Mouse (Mus musculus): Measurements from ENCODE around the gene Fgd6.

Gene Fgd6

GRCm38 (mm10) chr10:94093534-94093933, 57.7 kb downstream of the Fgd6 start:
- DNase-seq (ENCODE audit: low spot score in 2 of 2), result no peak

- DNase-seq (ENCODE audit: low spot score in 2 of 2), result no peak
Measured at GRCm38 (mm10) chr10:94095743-94096465, 60.1 kb downstream of the Fgd6 start.

GRCm38 (mm10) chr10:94097081-94097845, 61.5 kb downstream of the Fgd6 start:
- no peak for DNase-seq (ENCODE audit: low spot score in 2 of 2)

GRCm38 (mm10) chr10:94098100-94098499, 62.3 kb downstream of the Fgd6 start:
- no peak for DNase-seq (ENCODE audit: low spot score in 2 of 2)

GRCm38 (mm10) chr10:94105498-94105897, 69.7 kb downstream of the Fgd6 start:
- no peak for DNase-seq (ENCODE audit: low spot score in 2 of 2)

GRCm38 (mm10) chr10:94107168-94107567, 71.4 kb downstream of the Fgd6 start:
- DNase-seq (ENCODE audit: low spot score in 2 of 2), result no peak

- no peak for DNase-seq (ENCODE audit: low spot score in 2 of 2)
Measured at GRCm38 (mm10) chr10:94107607-94108006, 71.8 kb downstream of the Fgd6 start.

- no peak for DNase-seq (ENCODE audit: low spot score in 2 of 2)
Measured at GRCm38 (mm10) chr10:94108791-94109190, 73.0 kb downstream of the Fgd6 start.

GRCm38 (mm10) chr10:94110834-94111754, 75.3 kb downstream of the Fgd6 start:
- DNase-seq (ENCODE audit: low spot score in 2 of 2), result no peak

GRCm38 (mm10) chr10:94112207-94112606, 76.4 kb downstream of the Fgd6 start:
- no peak for DNase-seq (ENCODE audit: low spot score in 2 of 2)

- peak; percentile 84 to 90 for DNase-seq (ENCODE audit: low spot score in 2 of 2)
Measured at GRCm38 (mm10) chr10:94115893-94116599, 80.2 kb downstream of the Fgd6 start.

GRCm38 (mm10) chr10:94116781-94117340, 81.1 kb downstream of the Fgd6 start:
- no peak for DNase-seq (ENCODE audit: low spot score in 2 of 2)

GRCm38 (mm10) chr10:94117916-94118315, 82.1 kb downstream of the Fgd6 start:
- DNase-seq (ENCODE audit: low spot score in 2 of 2), result no peak

- DNase-seq (ENCODE audit: low spot score in 2 of 2), result no peak
Measured at GRCm38 (mm10) chr10:94118993-94119392, 83.2 kb downstream of the Fgd6 start.

- no peak for DNase-seq (ENCODE audit: low spot score in 2 of 2)
Measured at GRCm38 (mm10) chr10:94120676-94121075, 84.9 kb downstream of the Fgd6 start.

- peak; percentile 67 to 68 for DNase-seq (ENCODE audit: low spot score in 2 of 2)
Measured at GRCm38 (mm10) chr10:94122595-94122994, 86.8 kb downstream of the Fgd6 start.

- DNase-seq (ENCODE audit: low spot score in 2 of 2), result no peak
Measured at GRCm38 (mm10) chr10:94123581-94123980, 87.8 kb downstream of the Fgd6 start.

GRCm38 (mm10) chr10:94124376-94124775, 88.6 kb downstream of the Fgd6 start:
- peak in 1 of 2 experiments; percentile 45 for DNase-seq (ENCODE audit: low spot score in 2 of 2)

- DNase-seq (ENCODE audit: low spot score in 2 of 2), result no peak
Measured at GRCm38 (mm10) chr10:94129680-94130119, 93.9 kb downstream of the Fgd6 start.

- no peak for DNase-seq (ENCODE audit: low spot score in 2 of 2)
Measured at GRCm38 (mm10) chr10:94133081-94133480, 97.3 kb downstream of the Fgd6 start.

GRCm38 (mm10) chr10:94133674-94134073, 97.9 kb downstream of the Fgd6 start:
- DNase-seq (ENCODE audit: low spot score in 2 of 2), result no peak

Data from spleen, postnatal 4 days (tissue).